Mouse (Mus musculus) neural tube, embryonic 14.5 days (tissue): ENCODE measurements around the gene Olfr1247. TPM values are rescaled to one million over a fixed set of nuclear protein-coding genes. Genes with fewer than 3 reads are reported as not detected.
"Not testable (repeated sequence)": the region's sequence is repeated elsewhere in the genome, so short reads cannot be mapped to it uniquely, and the experiment has no call there.

Experiments
- ATAC-seq: fragments of 200-750 bp; cut with Nextera tagmentation; 2 replicates; pipeline ENCODE4 v1.8.0; 2017; ENCODE audit warnings: low read depth, mild to moderate bottlenecking, moderate TSS enrichment, moderate library complexity
- H3K27ac ChIP-seq: fragments of 300-500 bp; sonication (generic); 2 replicates; pipeline ENCODE4 v1.5.1; 2014; ENCODE audit warnings: low read depth, mild to moderate bottlenecking, control low read depth, low read length, moderate library complexity, mixed read lengths
- H3K27me3 ChIP-seq: fragments of 300-500 bp; sonication (generic); 2 replicates; pipeline ENCODE4 v1.6.1; 2014; ENCODE audit warnings: low read length; ENCODE audit not compliant: control insufficient read depth, insufficient read depth
- H3K36me3 ChIP-seq: fragments of 300-500 bp; sonication (generic); 2 replicates; pipeline ENCODE4 v1.6.1; 2014; ENCODE audit warnings: low read length, mixed read lengths; ENCODE audit not compliant: control insufficient read depth, insufficient read depth
- H3K4me1 ChIP-seq: fragments of 300-500 bp; sonication (generic); 2 replicates; pipeline ENCODE4 v1.6.1; 2014; ENCODE audit warnings: low read length; ENCODE audit not compliant: control insufficient read depth, insufficient read depth
- H3K4me2 ChIP-seq: fragments of 300-500 bp; sonication (generic); 2 replicates; pipeline ENCODE4 v1.6.1; 2014; ENCODE audit warnings: mild to moderate bottlenecking, low read depth, low read length, control low read depth
- H3K4me3 ChIP-seq: fragments of 300-500 bp; sonication (generic); 2 replicates; pipeline ENCODE4 v1.5.1; 2014; ENCODE audit warnings: low read depth, low read length, control low read depth, mixed read lengths
- H3K9ac ChIP-seq: fragments of 300-500 bp; sonication (generic); replicated peaks from 2 replicates; pipeline ENCODE4 v1.6.1; 2014; ENCODE audit warnings: low read depth, mild to moderate bottlenecking, control low read depth, low read length, mixed read lengths
- H3K9me3 ChIP-seq: fragments of 300-500 bp; sonication (generic); 2 replicates; pipeline ENCODE4 v1.6.1; 2016; ENCODE audit warnings: low read length; ENCODE audit not compliant: control insufficient read depth
- WGBS: fragments of 180-500 bp; shearing (Covaris S2); extraction: QIAGEN DNeasy Blood & Tissue Kit; methylation state at CpG from one replicate; pipeline ENCODE4 v1.1.7; 2014; 5-methylcytosine and 5-hydroxymethylcytosine counted together
- polyA plus RNA-seq: library from polyadenylated mRNA; unstranded; fragments of >200 nt; fragmentation: Nextera tagmentation; extraction: Ambion mirVana; gene quantifications from 2 replicates; pipeline ENCODE4 v1.2.1, GENCODE M21; 2014

Olfr1247 gene
- polyA plus RNA-seq = not detected in 2 replicates

- Histone ChIP-seq H3K36me3 (no peaks in the 10 kb centered on the region), H3K27me3 (no peaks in the 10 kb centered on the region), H3K9ac (no peak within 1 kb of the TSS), H3K4me2 (no peak within 1 kb of the TSS), H3K4me1 (no peaks in the 10 kb centered on the region), H3K27ac (no peak within 1 kb of the TSS), H3K9me3 (no peaks in the 10 kb centered on the region), H3K4me3 (no peak within 1 kb of the TSS)
- ATAC-seq = no peak
- WGBS = 94% methylated on average over 2 of the region's 2 CpGs
Observed at GRCm38 (mm10) chr2:89614030-89614429, at the start of gene Olfr1247. Olfr1247 (minus strand) TSS chr2:89614130.

- no peak within 1 kb of the TSS for H3K27ac ChIP-seq
- H3K36me3 ChIP-seq = no peaks in the 10 kb centered on the region
- H3K4me2 ChIP-seq = no peak within 1 kb of the TSS
- ATAC-seq = no peak
- H3K9me3 ChIP-seq = no peaks in the 10 kb centered on the region
- no peak within 1 kb of the TSS for H3K4me3 ChIP-seq
- H3K27me3 ChIP-seq = no peaks in the 10 kb centered on the region
- no peaks in the 10 kb centered on the region for H3K4me1 ChIP-seq
- no peak within 1 kb of the TSS for H3K9ac ChIP-seq
Observed at GRCm38 (mm10) chr2:89661367-89661766, 47.4 kb upstream of the Olfr1247 start, which contains the start of gene Olfr1250. Olfr1250 (minus strand) TSS chr2:89661467.

- H3K4me1 ChIP-seq = no peaks in the 10 kb centered on the region
- no peak within 1 kb of the TSS for H3K9ac ChIP-seq
- no peaks in the 10 kb centered on the region for H3K9me3 ChIP-seq
- H3K4me2 ChIP-seq = no peak within 1 kb of the TSS
- no peak for ATAC-seq
- no peaks in the 10 kb centered on the region for H3K27me3 ChIP-seq
- H3K4me3 ChIP-seq = no peak within 1 kb of the TSS
- 92% methylated on average over 2 of the region's 2 CpGs for WGBS
- no peaks in the 10 kb centered on the region for H3K36me3 ChIP-seq
- no peak within 1 kb of the TSS for H3K27ac ChIP-seq
Observed at GRCm38 (mm10) chr2:89634883-89635282, 21.0 kb upstream of the Olfr1247 start, which contains the start of gene Olfr1249. Olfr1249 (minus strand) TSS chr2:89634983.

GRCm38 (mm10) chr2:89618145-89618544 lies 4.2 kb upstream of the Olfr1247 start, which contains the start of gene Olfr1248:
Olfr1248 (minus strand) TSS chr2:89618245.
- not testable (repeated sequence) for H3K36me3 ChIP-seq, H3K9ac ChIP-seq, H3K4me3 ChIP-seq, H3K4me1 ChIP-seq, ATAC-seq, H3K27ac ChIP-seq, H3K4me2 ChIP-seq, H3K27me3 ChIP-seq, H3K9me3 ChIP-seq
- 96% methylated on average over 1 of the region's 1 CpGs for WGBS

- no peak for ATAC-seq
- 88% methylated on average over 2 of the region's 2 CpGs for WGBS
- no peaks in the 10 kb centered on the region for H3K27me3 ChIP-seq
- no peak within 1 kb of the TSS for H3K27ac ChIP-seq
- no peaks in the 10 kb centered on the region for H3K36me3 ChIP-seq
- no peaks in the 10 kb centered on the region for H3K9me3 ChIP-seq
- H3K4me2 ChIP-seq = no peak within 1 kb of the TSS
- H3K9ac ChIP-seq = no peak within 1 kb of the TSS
- no peak within 1 kb of the TSS for H3K4me3 ChIP-seq
- H3K4me1 ChIP-seq = no peaks in the 10 kb centered on the region
Observed at GRCm38 (mm10) chr2:89593057-89593456, 20.9 kb downstream of the Olfr1247 start, which contains the start of gene Olfr1246. Olfr1246 (minus strand) TSS chr2:89593157.

GRCm38 (mm10) chr2:89578347-89578746 lies 35.6 kb downstream of the Olfr1247 start, which contains the start of gene Olfr1245:
Olfr1245 (minus strand) TSS chr2:89578447.
- Histone ChIP-seq H3K4me1 (no peaks in the 10 kb centered on the region), H3K36me3 (no peaks in the 10 kb centered on the region), H3K27me3 (no peaks in the 10 kb centered on the region), H3K4me3 (no peak within 1 kb of the TSS), H3K27ac (no peak within 1 kb of the TSS), H3K4me2 (no peak within 1 kb of the TSS), H3K9me3 (no peaks in the 10 kb centered on the region), H3K9ac (no peak within 1 kb of the TSS)
- 90% methylated on average over 1 of the region's 1 CpGs for WGBS
- ATAC-seq = no peak

GRCm38 (mm10) chr2:89562706-89563105 lies 51.2 kb downstream of the Olfr1247 start:
- H3K27ac ChIP-seq, H3K9me3 ChIP-seq, H3K27me3 ChIP-seq, H3K36me3 ChIP-seq, H3K4me1 ChIP-seq, H3K4me3 ChIP-seq, H3K9ac ChIP-seq, ATAC-seq, H3K4me2 ChIP-seq: not testable (repeated sequence)
- 53% methylated on average over 2 of the region's 2 CpGs for WGBS

Other genes starting within 250 kb of the Olfr1247 start
- not detected in 2 replicates for gene Olfr1234, start 249.3 kb downstream of the Olfr1247 start, polyA plus RNA-seq
- gene Olfr1238, start 204.5 kb downstream of the Olfr1247 start, polyA plus RNA-seq = not detected in 2 replicates
- not detected in 2 replicates for gene Olfr1239, start 193.7 kb downstream of the Olfr1247 start, polyA plus RNA-seq
- not detected in 2 replicates for gene Olfr1240, start 171.1 kb downstream of the Olfr1247 start, polyA plus RNA-seq
- gene Olfr1241, start 127.0 kb downstream of the Olfr1247 start, polyA plus RNA-seq = not detected in 2 replicates
- gene Olfr1242, start 115.8 kb downstream of the Olfr1247 start, polyA plus RNA-seq = not detected in 2 replicates
- not detected in 2 replicates for gene Olfr1243, start 82.6 kb downstream of the Olfr1247 start, polyA plus RNA-seq
- gene Olfr1245, start 35.7 kb downstream of the Olfr1247 start, polyA plus RNA-seq = not detected in 2 replicates
- gene Olfr1246, start 21.0 kb downstream of the Olfr1247 start, polyA plus RNA-seq = not detected in 2 replicates
- gene Olfr1248, start 4.1 kb upstream of the Olfr1247 start, polyA plus RNA-seq = not detected in 2 replicates
- not detected in 2 replicates for gene Olfr1249, start 20.9 kb upstream of the Olfr1247 start, polyA plus RNA-seq
- gene Olfr1250, start 47.3 kb upstream of the Olfr1247 start, polyA plus RNA-seq = not detected in 2 replicates
- not detected in 2 replicates for gene Olfr1251, start 57.8 kb upstream of the Olfr1247 start, polyA plus RNA-seq
- not detected in 2 replicates for gene Olfr1252, start 110.9 kb upstream of the Olfr1247 start, polyA plus RNA-seq
- gene Olfr1253, start 143.0 kb upstream of the Olfr1247 start, polyA plus RNA-seq = not detected in 2 replicates
- not detected in 2 replicates for gene Olfr1254, start 179.5 kb upstream of the Olfr1247 start, polyA plus RNA-seq
- gene Olfr1255, start 197.9 kb upstream of the Olfr1247 start, polyA plus RNA-seq = not detected in 2 replicates
- gene Olfr1256, start 227.4 kb upstream of the Olfr1247 start, polyA plus RNA-seq = not detected in 2 replicates
- gene Olfr48, start 234.1 kb upstream of the Olfr1247 start, polyA plus RNA-seq = not detected in 2 replicates